12 mouse cellular contexts compared by ENCODE assay signal in genomic region chr1:151891194-151891593, GRCm38 (mm10).
DNase-seq lines count a peak whose midpoint lies in the region; ATAC-seq and TF ChIP-seq lines count a peak whose summit lies in the region.
"Had no signal": no experiment of that assay in that cellular context is flagged by ENCODE, and none has a peak within 500 bp of the region (broad histone marks: within the 10 kb centered on the region; RNA-seq: fewer than 3 reads in every experiment).

No protein-coding gene starts in this region.

- TF ChIP-seq CTCF in heart, adult 2 months (IDR thresholded peaks at IDR 0.05): no peak
- no peak for TF ChIP-seq CTCF in lung, embryonic 14.5 days (IDR thresholded peaks at IDR 0.05; ENCODE audit: low read depth)
- TF ChIP-seq CTCF in intestine, postnatal 0 days (IDR thresholded peaks at IDR 0.05; ENCODE audit: low read depth): no peak

- H3K27me3 ChIP-seq in heart, embryonic 12.5 days (replicated peaks): no peaks in the 10 kb centered on the region
- no peaks in the 10 kb centered on the region for H3K27me3 ChIP-seq in heart, adult 2 months (ENCODE audit: control insufficient read depth, insufficient read depth, low read length)
- no peaks in the 10 kb centered on the region for H3K27me3 ChIP-seq in lung, embryonic 14.5 days (ENCODE audit: insufficient read depth, low read length)
- H3K27me3 ChIP-seq in intestine, postnatal 0 days (replicated peaks; ENCODE audit: control insufficient read depth, insufficient read depth, low read length): no peaks in the 10 kb centered on the region
- H3K27me3 ChIP-seq in stomach, embryonic 16.5 days (ENCODE audit: control insufficient read depth, insufficient read depth, low read length): no peaks in the 10 kb centered on the region
- H3K27me3 ChIP-seq: neural tube, embryonic 12.5 days had no signal

- no peak for DNase-seq in heart, adult 2 months
- DNase-seq in lung, embryonic 14.5 days: peak; percentile 83
- no peak for DNase-seq in lung, postnatal 14 days
- no peak for DNase-seq in right cerebral cortex, adult 2 months (ENCODE audit: low spot score in 2 of 2)
- DNase-seq in right cerebral cortex, postnatal 4 days: no peak
- DNase-seq: cerebellum, postnatal 14 days; liver; retina, postnatal 1 day had no signal

- no peak overlapping the region for H3K4me3 ChIP-seq in heart, embryonic 12.5 days
- no peak overlapping the region for H3K4me3 ChIP-seq in heart, adult 2 months
- H3K4me3 ChIP-seq in lung, embryonic 14.5 days (ENCODE audit: low read depth, low read length): no peak overlapping the region
- H3K4me3 ChIP-seq in intestine, postnatal 0 days (ENCODE audit: low read depth, low read length): no peak overlapping the region
- H3K4me3 ChIP-seq in stomach, embryonic 16.5 days (replicated peaks; ENCODE audit: low read length): no peak overlapping the region
- H3K4me3 ChIP-seq: neural tube, embryonic 12.5 days had no signal

- no peak for TF ChIP-seq EP300 in heart, adult 2 months (IDR thresholded peaks at IDR 0.05; ENCODE audit: insufficient read depth, low read depth, low read length)

- TF ChIP-seq POLR2A in heart, adult 2 months (IDR thresholded peaks at IDR 0.05; ENCODE audit: insufficient read depth, low read depth, low read length): no peak

- H3K27ac ChIP-seq in heart, embryonic 12.5 days (ENCODE audit: poor library complexity, severe bottlenecking): 0 out of 2 replicates have a peak overlapping the region, but pooled peaks have one; percentile 6
- H3K27ac ChIP-seq in heart, adult 2 months: no peak overlapping the region
- peak overlapping the region; percentile 91 for H3K27ac ChIP-seq in lung, embryonic 14.5 days (ENCODE audit: low read depth)
- H3K27ac ChIP-seq in intestine, postnatal 0 days (ENCODE audit: low read depth, low read length): no peak overlapping the region
- H3K27ac ChIP-seq in stomach, embryonic 16.5 days (ENCODE audit: low read length): peak overlapping the region; percentile 84
- H3K27ac ChIP-seq: neural tube, embryonic 12.5 days had no signal

- H3K9me3 ChIP-seq in heart, embryonic 12.5 days (replicated peaks): no peaks in the 10 kb centered on the region
- H3K9me3 ChIP-seq in lung, embryonic 14.5 days (ENCODE audit: low read depth, low read length): no peaks in the 10 kb centered on the region
- no peaks in the 10 kb centered on the region for H3K9me3 ChIP-seq in intestine, postnatal 0 days (ENCODE audit: control insufficient read depth)
- no peaks in the 10 kb centered on the region for H3K9me3 ChIP-seq in stomach, embryonic 16.5 days (replicated peaks; ENCODE audit: control insufficient read depth, low read length)
- H3K9me3 ChIP-seq: neural tube, embryonic 12.5 days had no signal

- H3K4me2 ChIP-seq in heart, embryonic 12.5 days: no peak overlapping the region
- peak overlapping the region; percentile 29 for H3K4me2 ChIP-seq in lung, embryonic 14.5 days
- H3K4me2 ChIP-seq in intestine, postnatal 0 days (replicated peaks; ENCODE audit: low read depth): no peak overlapping the region
- no peak overlapping the region; the same call in 1 of the 2 replicates for H3K4me2 ChIP-seq in stomach, embryonic 16.5 days (ENCODE audit: low read depth, low read length)
- H3K4me2 ChIP-seq: neural tube, embryonic 12.5 days had no signal

- H3K36me3 ChIP-seq in heart, embryonic 12.5 days: peaks cover 2% of the 10 kb centered on the region; the same call in 1 of the 2 replicates
- H3K36me3 ChIP-seq in heart, adult 2 months (ENCODE audit: control insufficient read depth, insufficient read depth, low read length): no peaks in the 10 kb centered on the region
- H3K36me3 ChIP-seq in lung, embryonic 14.5 days (ENCODE audit: insufficient read depth): no peaks in the 10 kb centered on the region
- H3K36me3 ChIP-seq in intestine, postnatal 0 days (ENCODE audit: control insufficient read depth, insufficient read depth): no peaks in the 10 kb centered on the region
- H3K36me3 ChIP-seq in stomach, embryonic 16.5 days (ENCODE audit: control insufficient read depth, insufficient read depth, low read length): no peaks in the 10 kb centered on the region
- H3K36me3 ChIP-seq: neural tube, embryonic 12.5 days had no signal

- H3K79me2 ChIP-seq in heart, adult 2 months (replicated peaks; ENCODE audit: control insufficient read depth, insufficient read depth, low read length): no peaks in the 10 kb centered on the region

- WGBS in heart, embryonic 12.5 days: 46% methylated on average over 9 of the region's 9 CpGs
- 68% methylated on average over 9 of the region's 9 CpGs for WGBS in heart, adult 2 months
- WGBS in lung, embryonic 14.5 days: 33% methylated on average over 9 of the region's 9 CpGs
- 60% methylated on average over 9 of the region's 9 CpGs for WGBS in intestine, postnatal 0 days
- WGBS in stomach, embryonic 16.5 days: 44% methylated on average over 9 of the region's 9 CpGs

- peaks cover 45% of the 10 kb centered on the region for H3K4me1 ChIP-seq in heart, embryonic 12.5 days (replicated peaks)
- peaks cover 6% of the 10 kb centered on the region for H3K4me1 ChIP-seq in heart, adult 2 months (ENCODE audit: control insufficient read depth, insufficient read depth, low read length)
- peaks cover 24% of the 10 kb centered on the region for H3K4me1 ChIP-seq in lung, embryonic 14.5 days (ENCODE audit: insufficient read depth)
- no peaks in the 10 kb centered on the region for H3K4me1 ChIP-seq in intestine, postnatal 0 days (replicated peaks; ENCODE audit: control insufficient read depth, insufficient read depth, low read length)
- H3K4me1 ChIP-seq in stomach, embryonic 16.5 days (ENCODE audit: control insufficient read depth, insufficient read depth, low read length): peaks cover 14% of the 10 kb centered on the region
- H3K4me1 ChIP-seq: neural tube, embryonic 12.5 days had no signal

- no peak overlapping the region for H3K9ac ChIP-seq in heart, embryonic 12.5 days
- H3K9ac ChIP-seq in heart, adult 2 months (ENCODE audit: low read depth, low read length): no peak overlapping the region
- no peak overlapping the region for H3K9ac ChIP-seq in lung, embryonic 14.5 days
- 0 out of 2 replicates have a peak overlapping the region, but pooled peaks have one; percentile 17 for H3K9ac ChIP-seq in intestine, postnatal 0 days (ENCODE audit: low read depth, low read length)
- no peak overlapping the region for H3K9ac ChIP-seq in stomach, embryonic 16.5 days (ENCODE audit: low read length)
- H3K9ac ChIP-seq: neural tube, embryonic 12.5 days had no signal

- intact Hi-C loops in heart, adult 2 months (cut with DNase I): no loop called here

- no peak for ATAC-seq in heart, embryonic 12.5 days (ENCODE audit: insufficient number of reproducible peaks, low FRiP score)
- peak; percentile 28; the same call in 1 of the 2 replicates for ATAC-seq in lung, embryonic 14.5 days (ENCODE audit: insufficient read depth)
- no peak for ATAC-seq in intestine, postnatal 0 days
- ATAC-seq in stomach, embryonic 16.5 days (ENCODE audit: insufficient read depth, low FRiP score): no peak

Comparison
In these comparisons a context has a peak if more than half of its experiments do, and no peak if none do; other contexts are left out.
1. H3K27ac ChIP-seq: peak in heart, embryonic 12.5 days (single experiment), lung, embryonic 14.5 days (single experiment) and stomach, embryonic 16.5 days (single experiment); none in heart, adult 2 months (single experiment) and intestine, postnatal 0 days (single experiment).